Mouse (Mus musculus) MEL (cell line): Measurements from ENCODE around the gene Klhl12. TPM values are rescaled to one million over a fixed set of nuclear protein-coding genes. Genes with fewer than 3 reads are reported as not detected.

ENCODE experiments used
- DNase-seq: peaks from one replicate; pipeline ENCODE4 v3.0.0; 2011; ENCODE audit warnings: low read depth, low spot score
- H3K27ac ChIP-seq: 2 replicates; pipeline ENCODE4 v1.5.1; 2012; ENCODE audit warnings: low read depth, mild to moderate bottlenecking, control low read depth, low read length, moderate library complexity; ENCODE audit not compliant: control insufficient read depth
- H3K27me3 ChIP-seq, 2 experiments: fragments of 150-350 bp in 1 of 2; sonication (generic) in 1 of 2; 2 replicates each; pipeline ENCODE4 v1.6.1; 2012; ENCODE audit warnings: low read length in 2 of 2, mild to moderate bottlenecking in 2 of 2, improper control_type of control experiment in 1 of 2, moderate library complexity in 1 of 2; ENCODE audit not compliant: insufficient read depth in 2 of 2, control insufficient read depth in 1 of 2
- H3K36me3 ChIP-seq, 2 experiments: 2 replicates each; pipeline ENCODE4 v1.6.1; 2012 to 2014; ENCODE audit warnings: low read length in 2 of 2, improper control_type of control experiment in 1 of 2, inconsistent platforms in 1 of 2, mild to moderate bottlenecking in 1 of 2; ENCODE audit not compliant: insufficient read depth in 2 of 2, control insufficient read depth in 1 of 2
- H3K4me1 ChIP-seq, 2 experiments: fragments of 150-350 bp in 1 of 2; sonication (generic) in 1 of 2; 2 replicates each; pipeline ENCODE4 v1.6.1; 2012; ENCODE audit warnings: low read length in 2 of 2, improper control_type of control experiment in 1 of 2, mild to moderate bottlenecking in 1 of 2; ENCODE audit not compliant: insufficient read depth in 2 of 2, control insufficient read depth in 1 of 2
- H3K4me3 ChIP-seq, 2 experiments: fragments of 150-350 bp in 1 of 2; sonication (generic) in 1 of 2; 2 replicates each; pipeline ENCODE4 v1.5.1; 2012; ENCODE audit warnings: low read depth in 2 of 2, low read length in 2 of 2, mild to moderate bottlenecking in 2 of 2, moderate library complexity in 2 of 2, control low read depth in 1 of 2, improper control_type of control experiment in 1 of 2; ENCODE audit not compliant: control insufficient read depth in 1 of 2, insufficient read depth in 1 of 2
- H3K79me2 ChIP-seq: 2 replicates; pipeline ENCODE4 v1.6.1; 2012; ENCODE audit warnings: mild to moderate bottlenecking, low read length, moderate library complexity; ENCODE audit not compliant: control insufficient read depth, poor library complexity, insufficient read depth
- H3K9ac ChIP-seq: 2 replicates; pipeline ENCODE4 v1.6.1; 2012; ENCODE audit warnings: low read depth, mild to moderate bottlenecking, control low read depth, low read length, moderate library complexity; ENCODE audit not compliant: control insufficient read depth, poor library complexity, severe bottlenecking
- H3K9me3 ChIP-seq: fragments of 150-350 bp; sonication (generic); replicated peaks from 2 replicates; pipeline ENCODE4 v1.6.1; 2012; ENCODE audit warnings: mild to moderate bottlenecking, low read length, improper control_type of control experiment, moderate library complexity; ENCODE audit not compliant: insufficient read depth
- BHLHE40 ChIP-seq: IDR thresholded peaks from 2 replicates; pipeline ENCODE4 v1.6.1; 2012; ENCODE audit warnings: low read depth, mild to moderate bottlenecking, inconsistent platforms, low read length, improper control_type of control experiment, borderline replicate concordance
- CHD2 ChIP-seq: IDR thresholded peaks from 2 replicates; pipeline ENCODE4 v1.6.1; 2011; ENCODE audit warnings: low read length, improper control_type of control experiment
- CTCF ChIP-seq, 3 experiments: IDR thresholded peaks in 2 of 3; conservative IDR thresholded peaks in 1 of 3; 2 replicates each; pipeline ENCODE4 v1.5.1; 2011 to 2012; ENCODE audit warnings: low read length in 3 of 3, low read depth in 2 of 3, mild to moderate bottlenecking in 2 of 3, improper control_type of control experiment in 1 of 3, inconsistent platforms in 1 of 3, mixed read lengths in 1 of 3, moderate library complexity in 1 of 3; ENCODE audit not compliant: control insufficient read depth in 1 of 3, insufficient read depth in 1 of 3, poor library complexity in 1 of 3, severe bottlenecking in 1 of 3
- E2F4 ChIP-seq: IDR thresholded peaks from 2 replicates; pipeline ENCODE4 v1.6.1; 2011; ENCODE audit warnings: low read depth, low read length, improper control_type of control experiment, borderline replicate concordance
- ELF1 ChIP-seq: IDR thresholded peaks from 2 replicates; pipeline ENCODE4 v1.6.1; 2014; ENCODE audit warnings: low read depth, mild to moderate bottlenecking, inconsistent platforms, low read length, improper control_type of control experiment, moderate library complexity
- EP300 ChIP-seq, 2 experiments: IDR thresholded peaks; 2 replicates each; pipeline ENCODE4 v1.6.1; 2011; ENCODE audit warnings: improper control_type of control experiment in 2 of 2, low read length in 2 of 2, low read depth in 1 of 2, mild to moderate bottlenecking in 1 of 2
- ETS1 ChIP-seq: IDR thresholded peaks from 2 replicates; pipeline ENCODE4 v1.6.1; 2012; ENCODE audit warnings: low read depth, mild to moderate bottlenecking, inconsistent platforms, low read length, improper control_type of control experiment, moderate library complexity
- GABPA ChIP-seq: IDR thresholded peaks from 2 replicates; pipeline ENCODE4 v1.6.1; 2012; ENCODE audit warnings: low read depth, mild to moderate bottlenecking, inconsistent platforms, low read length, improper control_type of control experiment, moderate library complexity
- GATA1 ChIP-seq: IDR thresholded peaks from 2 replicates; pipeline ENCODE4 v1.6.1; 2011; ENCODE audit warnings: low read depth, low read length, improper control_type of control experiment
- JUND ChIP-seq: IDR thresholded peaks from 2 replicates; pipeline ENCODE4 v1.6.1; 2011; ENCODE audit warnings: low read depth, mild to moderate bottlenecking, improper control_type of control experiment, low read length
- KAT2A ChIP-seq: conservative IDR thresholded peaks from 2 replicates; pipeline ENCODE4 v1.6.1; 2012; ENCODE audit warnings: low read depth, low read length, improper control_type of control experiment, inconsistent platforms
- MAFK ChIP-seq: IDR thresholded peaks from 2 replicates; pipeline ENCODE4 v1.6.1; 2011; ENCODE audit warnings: low read depth, mild to moderate bottlenecking, low read length, improper control_type of control experiment, borderline replicate concordance
- MAX ChIP-seq: IDR thresholded peaks from 2 replicates; pipeline ENCODE4 v1.6.1; 2011; ENCODE audit warnings: low read length, improper control_type of control experiment
- MAZ ChIP-seq: IDR thresholded peaks from 2 replicates; pipeline ENCODE4 v1.6.1; 2012; ENCODE audit warnings: low read depth, mild to moderate bottlenecking, inconsistent platforms, low read length, improper control_type of control experiment
- MEF2A ChIP-seq: IDR thresholded peaks from 2 replicates; pipeline ENCODE4 v1.6.1; 2014; ENCODE audit warnings: low read depth, mild to moderate bottlenecking, inconsistent platforms, low read length, improper control_type of control experiment; ENCODE audit not compliant: poor library complexity, insufficient replicate concordance, severe bottlenecking; ENCODE audit errors: extremely low read depth
- MXI1 ChIP-seq: IDR thresholded peaks from 2 replicates; pipeline ENCODE4 v1.6.1; 2011; ENCODE audit warnings: mild to moderate bottlenecking, low read depth, low read length, improper control_type of control experiment
- MYB ChIP-seq: IDR thresholded peaks from 2 replicates; pipeline ENCODE4 v1.6.1; 2011; ENCODE audit warnings: mild to moderate bottlenecking, low read depth, low read length, improper control_type of control experiment
- NELFE ChIP-seq: IDR thresholded peaks from 2 replicates; pipeline ENCODE4 v1.6.1; 2011; ENCODE audit warnings: low read depth, low read length, improper control_type of control experiment
- POLR2A ChIP-seq, 2 experiments: IDR thresholded peaks; 2 replicates each; pipeline ENCODE4 v1.6.1; 2011 to 2012; ENCODE audit warnings: low read length in 2 of 2, mild to moderate bottlenecking in 2 of 2, control low read depth in 1 of 2, improper control_type of control experiment in 1 of 2, low read depth in 1 of 2, moderate library complexity in 1 of 2; ENCODE audit not compliant: control insufficient read depth in 1 of 2, insufficient read depth in 1 of 2, poor library complexity in 1 of 2
- POLR2AphosphoS5 ChIP-seq: IDR thresholded peaks from 2 replicates; pipeline ENCODE4 v1.6.1; 2012; ENCODE audit warnings: low read depth, borderline replicate concordance, mild to moderate bottlenecking, inconsistent platforms, low read length, moderate library complexity, mixed read lengths
- RAD21 ChIP-seq: IDR thresholded peaks from 2 replicates; pipeline ENCODE4 v1.6.1; 2011; ENCODE audit warnings: mild to moderate bottlenecking, low read depth, low read length, improper control_type of control experiment
- RCOR1 ChIP-seq: IDR thresholded peaks from 2 replicates; pipeline ENCODE4 v1.6.1; 2012; ENCODE audit warnings: low read depth, mild to moderate bottlenecking, inconsistent platforms, low read length, improper control_type of control experiment
- SIN3A ChIP-seq: IDR thresholded peaks from 2 replicates; pipeline ENCODE4 v1.6.1; 2012; ENCODE audit warnings: low read length, improper control_type of control experiment, inconsistent platforms
- SMC3 ChIP-seq: IDR thresholded peaks from 2 replicates; pipeline ENCODE4 v1.6.1; 2011; ENCODE audit warnings: low read depth, low read length, improper control_type of control experiment
- UBTF ChIP-seq: IDR thresholded peaks from 2 replicates; pipeline ENCODE4 v1.6.1; 2012; ENCODE audit warnings: low read depth, mild to moderate bottlenecking, inconsistent platforms, low read length, improper control_type of control experiment, moderate library complexity, borderline replicate concordance; ENCODE audit not compliant: insufficient read depth
- USF2 ChIP-seq, 2 experiments: IDR thresholded peaks; 2 replicates each; pipeline ENCODE4 v1.6.1; 2011 to 2012; ENCODE audit warnings: improper control_type of control experiment in 2 of 2, low read length in 2 of 2, borderline replicate concordance in 1 of 2, inconsistent platforms in 1 of 2, low read depth in 1 of 2, mild to moderate bottlenecking in 1 of 2; ENCODE audit not compliant: insufficient read depth in 1 of 2
- ZC3H11A ChIP-seq: IDR thresholded peaks from 2 replicates; pipeline ENCODE4 v1.6.1; 2012; ENCODE audit warnings: low read depth, mild to moderate bottlenecking, inconsistent platforms, low read length, improper control_type of control experiment
- ZMIZ1 ChIP-seq: IDR thresholded peaks from 2 replicates; pipeline ENCODE4 v1.6.1; 2012; ENCODE audit warnings: low read depth, mild to moderate bottlenecking, inconsistent platforms, low read length, improper control_type of control experiment, moderate library complexity
- polyA plus RNA-seq, 2 experiments: library from polyadenylated mRNA; stranded (reverse) in 1 of 2; unstranded in 1 of 2; fragments of >175 nt in 1 of 2; fragments of >200 nt in 1 of 2; gene quantifications; 2 replicates each; pipeline versions ENCODE4 v1.2.1 to v1.2.4; 2012; ENCODE audit warnings: low replicate concordance in 2 of 2, low read depth in 1 of 2; ENCODE audit not compliant: insufficient read length in 2 of 2, insufficient read depth in 1 of 2, missing spikeins in 1 of 2
- total RNA-seq: library from RNA; depleted of rRNA; stranded (reverse); fragments of 300-350 nt; gene quantifications from 2 replicates; pipeline ENCODE4 v1.2.3, GENCODE M21; 2012

Klhl12 gene
- total and polyA plus RNA-seq, 3 experiments, result 20.8 to 26.4 TPM; not detected in 1

DNA sequence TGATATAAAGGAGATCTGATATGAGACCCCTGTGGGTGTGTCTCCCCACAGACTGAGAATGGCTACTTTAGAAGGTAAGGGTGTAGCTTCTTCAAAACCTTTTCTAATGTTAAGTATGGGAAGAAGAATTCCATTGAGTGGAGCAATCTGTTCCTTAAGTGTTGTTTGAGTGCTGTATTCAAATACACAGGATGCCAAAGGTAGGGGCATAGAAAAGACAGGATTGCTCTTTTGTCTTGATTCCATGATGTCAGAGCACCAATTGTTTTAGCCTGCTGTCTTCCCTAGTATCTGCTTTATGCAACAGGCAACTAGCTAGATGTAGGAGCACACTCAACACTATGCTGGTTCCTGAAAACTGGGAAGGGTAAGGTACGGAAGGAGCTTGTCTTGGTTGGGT lies 79.7 kb downstream of the Klhl12 start:
- Histone ChIP-seq H3K36me3 (no peaks in the 10 kb centered on the region), H3K9ac (no peak overlapping the region), H3K79me2 (no peaks in the 10 kb centered on the region), H3K4me1 (peaks cover 0 to 11% of the 10 kb centered on the region in 2 experiments; a peak in 3 of 4 replicates), H3K4me3 (no peak overlapping the region), H3K9me3 (no peaks in the 10 kb centered on the region), H3K27me3 (no peaks in the 10 kb centered on the region), H3K27ac (no peak overlapping the region)
- DNase-seq, result no peak
- TF ChIP-seq ZC3H11A (no peak), RCOR1 (no peak), UBTF (no peak), MXI1 (no peak), MEF2A (no peak), KAT2A (no peak), MAFK (no peak), GATA1 (no peak), GABPA (no peak), USF2 (IDR thresholded peaks at IDR 0.05; ENCODE audit: borderline replicate concordance in 1 of 2, insufficient read depth in 1 of 2, low read depth in 1 of 2, low read length in 2 of 2) (no peak), BHLHE40 (no peak), JUND (no peak), POLR2A (IDR thresholded peaks at IDR 0.05; ENCODE audit: control insufficient read depth in 1 of 2, insufficient read depth in 1 of 2, low read depth in 1 of 2, low read length in 2 of 2, poor library complexity in 1 of 2) (no peak), NELFE (no peak), MAX (no peak), ETS1 (no peak), SMC3 (no peak), CHD2 (no peak), RAD21 (no peak), POLR2AphosphoS5 (no peak)

GRCm38 (mm10) chr1:134535513-134535912 lies 80.2 kb downstream of the Klhl12 start:
- Histone ChIP-seq H3K36me3 (no peaks in the 10 kb centered on the region), H3K9me3 (no peaks in the 10 kb centered on the region), H3K79me2 (no peaks in the 10 kb centered on the region)
- no peak for DNase-seq
- TF ChIP-seq BHLHE40 (no peak), ZC3H11A (no peak), EP300 (IDR thresholded peaks at IDR 0.05; ENCODE audit: low read depth in 1 of 2, low read length in 2 of 2) (no peak), JUND (no peak), RAD21 (no peak), UBTF (no peak), GATA1 (no peak), CHD2 (no peak), MYB (no peak), SIN3A (no peak), MAZ (no peak), ELF1 (no peak), POLR2A (IDR thresholded peaks at IDR 0.05; ENCODE audit: control insufficient read depth in 1 of 2, insufficient read depth in 1 of 2, low read depth in 1 of 2, low read length in 2 of 2, poor library complexity in 1 of 2) (no peak), E2F4 (no peak), CTCF (IDR thresholded peaks at IDR 0.05 in 2 of 3, conservative IDR thresholded peaks at IDR 0.05 in 1 of 3; ENCODE audit: control insufficient read depth in 1 of 3, insufficient read depth in 1 of 3, low read depth in 2 of 3, low read length in 3 of 3, poor library complexity in 1 of 3, severe bottlenecking in 1 of 3) (no peak), ETS1 (no peak), GABPA (no peak), POLR2AphosphoS5 (no peak), ZMIZ1 (no peak), MAX (no peak)
- TF ChIP-seq, all 39 proteins: peak for 0
- H3K27me3 ChIP-seq, result no peaks in the 10 kb centered on the region
- H3K27ac ChIP-seq, result no peak overlapping the region
- peaks cover 0 to 11% of the 10 kb centered on the region in 2 experiments; a peak in 3 of 4 replicates for H3K4me1 ChIP-seq
- no peak overlapping the region for H3K9ac ChIP-seq
- H3K4me3 ChIP-seq, result no peak overlapping the region
